Mouse (Mus musculus): ENCODE measurements around the gene Fchsd2. TPM values are rescaled to one million over a fixed set of nuclear protein-coding genes. Genes with fewer than 3 reads are reported as not detected.

Gene Fchsd2
- total RNA-seq (2021): 10 to 100 TPM; 21.2 to 23.2 TPM
- long read RNA-seq, experiment 1, full-length matches to known transcripts: 1 of 26 reads
- long read RNA-seq, experiment 1, partial matches to known transcripts: 3 of 26 reads
- long read RNA-seq, experiment 1, other reads (novel, unspliced or antisense): 22 of 26 reads
- long read RNA-seq, experiment 2, full-length matches to known transcripts: 1 of 10 reads
- long read RNA-seq, experiment 2, partial matches to known transcripts: 0 of 10 reads
- long read RNA-seq, experiment 2, other reads (novel, unspliced or antisense): 9 of 10 reads

DNA sequence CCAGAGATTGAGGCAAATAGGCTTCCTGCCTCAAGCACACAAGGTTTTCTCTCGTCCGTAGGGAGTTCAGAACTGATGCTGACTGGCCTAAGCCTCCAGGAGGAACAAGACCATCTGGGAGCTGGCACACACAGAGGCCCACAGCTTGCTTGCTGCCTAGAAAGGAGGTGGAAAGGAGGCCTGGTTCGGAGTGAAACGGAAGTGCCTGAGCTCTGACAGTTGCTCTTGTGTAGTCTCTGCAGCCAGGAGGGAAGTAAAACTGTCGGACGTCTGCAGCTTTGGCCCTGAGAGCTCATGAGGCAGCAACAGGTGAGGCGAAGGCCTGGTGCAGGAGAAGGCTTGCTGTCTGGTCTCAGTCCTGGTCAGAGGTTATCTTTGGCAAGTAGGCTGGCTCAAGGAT, at the start of gene Fchsd2:
TSS of gene Fchsd2 (plus strand) at position 246 of the 400 bp plus-strand sequence.
- DNase-seq: no peak

DNA sequence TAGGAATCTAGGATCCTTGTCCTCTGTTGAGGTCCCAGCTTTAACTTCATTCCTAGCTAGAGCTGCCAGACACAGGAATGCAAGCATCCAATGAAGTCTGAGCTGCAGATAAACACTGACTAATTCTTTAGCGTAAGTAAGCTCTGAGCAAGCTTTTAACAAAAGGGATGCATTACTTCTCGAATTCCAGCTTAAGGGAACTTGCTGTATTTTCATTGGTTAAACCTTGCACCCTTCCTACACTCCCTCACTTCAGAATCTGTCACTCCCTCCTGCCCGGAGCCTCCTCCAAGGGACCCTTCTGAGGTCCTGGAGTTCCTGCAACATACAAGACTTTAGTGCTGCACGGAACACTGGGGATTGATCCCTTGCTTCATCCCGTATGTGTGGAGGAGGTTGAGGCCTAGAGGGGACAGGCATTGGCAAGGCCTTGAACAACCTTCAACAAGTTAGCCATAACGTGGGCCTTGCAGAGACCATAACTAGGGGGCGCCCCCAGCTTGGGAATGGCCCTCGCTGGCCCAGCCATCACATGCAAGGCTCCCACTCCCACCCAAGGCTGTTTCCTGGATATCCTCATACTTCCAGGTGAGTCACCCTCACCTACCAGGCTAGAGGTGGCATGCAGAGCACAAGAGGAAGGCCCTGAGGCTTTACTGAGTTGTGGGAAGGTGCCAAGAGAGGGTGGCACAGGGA, 48.7 kb upstream of the Fchsd2 start:
- DNase-seq: no peak

DNA sequence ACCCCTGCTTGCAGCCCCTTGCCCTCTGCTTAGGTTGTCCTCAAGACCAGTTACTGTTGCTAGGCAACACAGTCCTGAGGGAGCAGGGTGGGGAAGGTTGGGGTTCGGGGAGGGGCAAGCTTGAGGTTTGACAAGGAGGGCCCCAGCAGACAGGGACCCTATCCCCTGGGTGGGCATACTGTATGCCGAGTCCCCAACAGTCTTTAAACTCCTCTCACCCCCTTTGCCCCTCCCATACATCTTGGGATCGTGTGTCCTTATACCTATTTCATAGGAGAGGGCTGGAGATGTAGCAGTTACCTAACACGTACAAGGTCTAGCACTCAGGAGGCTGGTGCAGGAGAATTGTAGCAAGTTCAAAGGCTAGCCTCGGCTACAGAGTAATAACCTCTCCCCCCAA, 44.4 kb upstream of the Fchsd2 start:
- no peak for DNase-seq

DNA sequence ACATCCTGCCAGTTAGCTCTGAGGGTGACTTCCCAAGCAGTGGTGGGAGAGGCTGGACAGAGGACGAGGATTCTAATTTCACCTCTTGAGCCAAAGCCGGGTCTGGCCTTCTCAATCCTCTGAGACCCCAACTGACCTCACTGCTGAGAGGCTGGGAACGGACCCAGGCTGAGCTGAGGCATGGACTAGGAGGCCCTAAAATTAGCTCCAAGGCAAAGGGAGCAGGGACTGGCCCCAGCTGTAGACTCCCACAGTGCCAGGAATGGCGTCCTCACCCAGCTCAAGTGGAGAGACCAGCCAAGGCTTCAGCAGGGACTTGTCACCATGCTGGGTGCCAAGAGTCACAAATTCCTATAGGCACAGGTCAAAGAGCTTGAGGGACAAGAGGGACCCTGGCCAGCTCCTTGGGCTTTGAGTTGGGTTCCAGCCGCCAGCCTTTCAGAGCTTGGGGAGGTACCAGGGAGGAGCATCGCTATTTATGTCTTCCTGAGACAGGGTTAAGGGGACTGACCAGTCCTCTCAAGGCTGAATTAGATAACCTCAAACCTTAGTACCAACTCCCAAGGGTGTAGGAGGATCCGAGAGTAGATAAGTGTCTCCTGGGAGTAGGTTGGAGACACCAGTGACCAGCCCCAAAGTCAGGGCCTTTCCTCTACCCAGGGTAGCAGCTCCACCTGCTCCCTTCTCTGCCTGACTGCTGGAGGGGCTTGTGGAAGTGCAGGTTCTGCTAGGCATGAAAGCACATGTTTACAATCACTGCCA, 43.2 kb upstream of the Fchsd2 start:
- no peak for DNase-seq

DNA sequence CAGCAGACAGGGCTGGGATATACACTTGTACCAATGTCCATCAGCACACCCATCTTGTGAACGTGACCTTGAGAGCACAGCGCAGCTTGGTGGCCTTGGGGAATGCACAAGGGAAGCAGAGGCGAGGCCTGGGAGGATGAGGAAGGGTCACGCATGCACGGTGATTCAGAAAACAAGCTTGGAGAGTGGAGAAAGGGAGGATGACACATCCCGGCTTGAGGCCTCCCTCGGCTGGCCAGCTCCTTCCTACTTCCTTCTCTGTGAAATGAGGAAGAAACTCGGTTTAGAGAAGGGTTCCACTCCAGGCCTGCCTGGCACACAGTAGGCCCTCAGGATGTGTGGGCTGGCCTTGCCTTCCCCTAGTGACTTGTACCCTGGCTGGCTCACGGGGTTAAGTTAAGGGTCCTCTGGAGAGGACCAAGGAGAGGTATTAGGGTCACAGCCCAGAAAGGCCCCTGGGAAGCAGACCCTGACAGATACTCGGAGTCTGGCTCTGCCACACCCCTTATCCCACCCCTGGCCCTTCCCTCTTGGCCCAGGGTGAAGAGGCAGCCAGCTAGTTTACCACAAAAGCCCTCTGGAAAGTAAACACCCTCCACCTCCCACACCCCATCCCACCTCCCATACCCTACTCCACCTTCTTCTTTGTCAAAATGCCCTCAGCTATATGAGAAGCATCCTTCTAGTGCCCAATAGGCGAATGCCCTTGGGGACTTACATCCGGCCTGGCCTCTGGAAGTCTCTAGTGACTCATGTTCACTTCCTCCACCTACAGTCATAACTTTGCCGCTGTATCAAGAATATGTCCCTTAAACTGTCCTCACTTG, 41.7 kb upstream of the Fchsd2 start:
- peak; percentile 41 to 47 for DNase-seq

DNA sequence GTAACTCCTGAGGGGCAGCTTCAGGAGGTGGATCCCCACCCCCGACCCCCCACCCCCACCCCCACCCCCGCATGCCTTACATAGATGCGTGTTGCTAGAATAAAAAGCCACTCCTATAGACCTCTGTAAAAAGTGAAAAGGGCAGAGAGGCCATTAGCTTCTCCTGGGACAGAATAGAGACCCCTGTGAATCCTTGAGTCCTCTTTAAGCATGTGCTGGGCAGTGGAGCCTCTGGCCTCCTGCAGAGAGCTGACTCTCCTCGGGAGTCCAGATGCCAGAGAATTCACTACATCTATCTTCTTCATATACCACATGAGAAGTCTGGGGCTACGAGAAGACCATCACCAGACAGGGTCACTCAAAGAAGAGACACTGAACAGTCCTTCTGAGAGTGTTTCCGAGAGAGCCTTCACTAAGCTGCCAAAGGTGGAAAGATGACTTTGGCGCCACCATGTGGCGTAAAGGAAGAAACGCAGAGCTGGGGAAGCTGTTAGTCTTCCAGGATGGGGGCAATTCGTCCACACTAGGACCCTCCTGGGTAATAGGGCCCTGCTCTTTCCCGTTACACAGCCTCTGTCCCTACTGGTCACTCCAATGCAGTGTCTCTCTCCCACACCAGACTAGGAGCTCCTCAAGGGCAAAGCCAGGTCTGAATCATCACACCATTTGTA, 41.0 kb upstream of the Fchsd2 start:
- peak; percentile 54 to 57 for DNase-seq

DNA sequence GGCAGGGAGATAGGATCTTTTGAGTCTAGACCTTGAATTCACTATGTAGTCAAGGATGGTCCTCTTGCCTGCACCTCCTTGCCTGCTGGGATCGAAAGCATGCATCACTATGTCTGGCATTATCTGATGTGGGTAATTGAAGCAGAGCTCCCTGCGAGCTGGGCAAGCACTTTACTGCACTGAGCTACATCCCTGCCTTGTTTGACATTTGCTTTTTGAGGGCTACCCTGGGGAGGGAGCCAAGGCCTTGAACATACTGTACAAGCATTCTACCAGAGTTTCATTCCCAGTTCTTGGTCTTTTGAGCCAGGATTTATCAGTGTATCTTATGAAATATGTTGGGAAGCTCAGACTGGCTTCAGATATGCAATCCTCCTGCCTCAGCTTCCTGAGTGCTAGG, 39.5 kb upstream of the Fchsd2 start:
- DNase-seq: peak; percentile 60 to 62

DNA sequence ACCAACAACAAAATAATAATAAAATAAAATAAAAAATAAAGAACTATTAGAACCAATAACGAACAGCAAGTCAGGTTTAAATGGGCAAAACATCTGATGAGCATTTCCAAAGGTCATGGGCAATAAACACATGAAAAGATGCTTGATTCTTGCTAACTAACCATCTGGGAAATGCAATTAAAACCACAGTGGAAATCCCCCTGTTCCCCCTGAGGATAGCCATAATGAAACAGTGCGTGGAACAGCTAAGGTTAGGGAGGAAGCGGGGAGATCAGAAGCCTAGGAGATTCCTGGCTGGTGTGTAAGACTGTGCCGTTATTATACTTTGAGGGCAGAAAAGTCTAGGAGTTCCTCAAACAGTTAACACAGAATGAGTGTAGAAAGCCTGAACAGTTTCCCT, 35.4 kb upstream of the Fchsd2 start:
- DNase-seq: no peak

DNA sequence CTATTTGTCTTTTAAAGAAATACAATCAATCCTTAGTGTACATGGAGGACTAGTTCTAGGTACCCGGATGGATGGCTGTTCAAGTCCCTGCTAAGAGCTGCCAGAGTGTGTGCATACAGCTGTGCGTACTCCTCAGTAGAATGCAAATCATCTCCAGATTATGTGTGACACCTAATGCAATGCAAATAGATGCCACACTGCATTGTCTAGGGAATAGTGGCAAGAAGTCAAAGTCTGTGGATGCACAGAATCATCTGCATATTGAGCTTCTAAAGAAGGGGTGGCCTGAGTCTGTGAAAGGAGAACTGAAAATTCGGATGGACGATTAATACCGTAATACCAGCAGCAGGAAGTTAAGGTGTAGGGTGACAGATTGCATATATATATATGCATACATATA, 33.5 kb upstream of the Fchsd2 start:
- no peak for DNase-seq

DNA sequence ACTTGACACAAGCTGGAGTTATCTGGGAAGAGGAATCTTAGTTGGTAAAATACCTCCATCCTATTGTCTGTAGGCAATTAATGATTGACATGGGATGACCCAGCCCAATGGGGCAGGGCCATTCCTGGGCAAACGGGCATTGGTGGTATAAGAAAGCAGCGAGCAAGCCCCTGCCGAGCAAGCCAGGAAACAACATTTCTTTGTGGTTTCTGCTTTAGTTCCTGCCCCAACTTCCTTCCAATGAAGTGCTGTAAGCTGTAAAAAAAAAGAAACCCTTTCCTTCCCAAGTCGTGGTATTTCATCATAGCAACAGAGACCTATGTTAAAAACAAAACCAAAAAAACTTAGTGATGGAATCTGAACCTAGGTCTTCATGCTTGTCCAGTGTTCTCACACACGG, 32.2 kb upstream of the Fchsd2 start:
- no peak for DNase-seq

DNA sequence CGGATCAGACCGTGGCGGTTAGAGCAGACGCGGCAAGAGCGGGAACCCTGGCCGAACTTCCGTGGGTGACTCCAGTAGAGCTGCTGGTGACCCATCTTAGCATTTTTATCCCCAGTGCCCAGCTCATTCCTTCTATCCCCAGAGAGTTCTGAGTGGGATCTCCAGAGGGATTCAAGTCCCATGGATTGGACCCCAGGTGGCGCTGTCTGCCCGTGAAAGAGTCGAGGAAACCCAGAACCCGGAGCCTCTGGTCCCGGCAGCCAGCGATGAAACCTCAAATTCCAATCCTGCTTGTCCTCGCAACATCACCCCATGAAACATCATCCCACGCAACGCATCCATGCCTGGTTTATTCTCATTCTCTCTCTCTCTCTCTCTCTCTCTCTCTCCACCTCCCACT, 31.3 kb upstream of the Fchsd2 start:
- peak; percentile 90 to 93 for DNase-seq

DNA sequence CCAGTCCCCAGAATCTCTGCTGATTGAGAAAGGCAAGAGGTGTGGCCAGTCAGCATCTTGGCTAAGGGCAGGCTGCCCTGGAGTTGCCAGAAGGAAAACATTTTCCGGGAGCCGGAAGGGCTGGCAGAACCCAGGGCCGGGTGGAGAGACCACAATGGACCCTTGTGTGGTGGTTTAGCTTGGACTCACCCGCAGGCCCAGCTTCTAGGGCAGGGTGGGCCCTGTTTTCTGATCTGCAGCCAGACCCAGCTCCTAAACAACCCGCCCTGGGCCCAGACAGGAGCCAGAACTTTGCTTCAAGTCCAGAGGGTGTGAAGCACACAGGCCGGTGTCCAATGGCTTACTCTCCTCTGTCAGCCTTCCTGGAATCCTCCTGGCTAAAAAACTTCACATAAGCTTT, 30.4 kb upstream of the Fchsd2 start:
- DNase-seq: no peak

DNA sequence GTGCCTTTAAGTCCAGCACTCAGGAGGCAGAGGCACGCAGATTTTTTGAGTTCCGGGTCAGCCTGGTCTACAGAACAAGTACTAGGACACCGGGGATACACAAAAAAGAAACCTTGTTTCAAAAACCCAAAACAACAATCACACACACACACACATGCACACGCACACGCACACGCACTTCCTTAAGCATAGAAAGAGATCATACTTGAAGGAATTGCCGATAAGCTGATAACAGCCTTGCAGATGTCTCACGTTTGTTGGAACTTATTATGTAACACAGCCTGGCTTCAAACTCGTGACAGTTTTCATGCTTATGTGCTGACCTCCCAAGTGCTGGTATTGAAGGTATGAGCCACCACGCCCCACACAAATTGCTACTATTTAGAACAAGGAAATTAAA, 29.1 kb upstream of the Fchsd2 start:
- no peak for DNase-seq

DNA sequence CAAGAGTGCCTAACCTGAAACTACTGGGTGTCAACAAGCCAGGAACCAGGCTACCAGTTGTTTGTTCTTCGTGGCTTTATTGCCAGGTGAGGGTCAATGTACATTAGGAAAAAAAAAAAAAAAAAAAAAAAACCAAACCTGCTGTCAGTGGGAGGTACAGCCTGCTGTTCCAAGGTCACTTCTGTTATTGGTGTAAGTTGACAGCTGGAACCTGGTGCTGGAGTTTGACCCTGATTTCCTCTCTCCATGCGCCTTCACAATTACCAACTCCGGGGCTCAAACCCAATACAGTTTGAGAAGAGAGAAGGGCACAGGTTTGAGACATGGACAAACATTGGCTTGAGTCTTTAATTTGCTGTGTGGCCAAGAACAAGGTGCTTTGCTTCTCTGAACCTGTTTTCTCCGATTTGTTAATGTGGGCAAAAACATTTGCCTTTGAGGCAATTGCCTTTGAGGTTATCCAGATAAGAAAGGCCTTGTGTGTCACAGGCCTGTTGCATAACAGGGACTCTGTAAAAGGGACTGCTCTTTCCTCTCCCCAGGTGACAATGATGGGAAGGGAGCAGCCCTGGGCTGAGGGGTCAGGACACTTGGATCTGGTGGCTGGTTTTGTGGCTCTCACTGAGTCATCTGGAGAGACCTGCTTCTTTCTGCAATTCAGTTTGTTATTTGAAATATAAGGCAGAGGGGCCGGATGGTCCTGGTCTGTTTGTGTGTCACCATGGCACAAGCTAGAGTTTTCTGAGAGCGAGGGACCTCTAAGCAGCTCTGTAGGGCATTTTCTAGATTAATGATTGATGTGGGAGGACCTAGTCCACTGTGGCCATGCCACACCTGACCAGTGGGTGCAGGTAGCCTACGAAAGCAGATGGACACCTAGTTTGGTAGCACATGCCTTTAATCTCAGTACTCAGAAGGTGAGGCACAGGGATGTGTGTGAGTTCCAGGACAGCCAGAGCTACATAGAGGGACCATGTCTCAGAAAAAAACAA, 27.7 kb upstream of the Fchsd2 start:
- DNase-seq: no peak

DNA sequence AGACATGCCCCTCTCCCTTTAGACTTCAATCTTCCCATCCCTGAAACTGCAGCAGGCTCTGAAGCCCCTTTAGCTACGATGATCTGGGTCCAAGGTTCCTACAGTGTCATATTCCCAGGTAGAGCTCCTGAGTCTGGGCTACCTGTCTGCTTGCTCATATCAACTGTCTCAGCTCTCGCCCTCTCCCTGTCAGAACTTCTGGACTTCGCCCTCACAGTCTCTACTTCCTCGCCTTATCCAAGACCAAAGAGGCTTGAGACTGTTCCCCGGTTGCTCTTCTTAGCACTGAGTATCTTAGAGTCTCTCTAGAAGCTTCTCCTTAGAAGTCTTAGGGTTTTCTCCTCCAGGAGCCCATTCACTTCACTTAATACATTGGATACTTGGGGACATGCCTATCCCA, 26.7 kb upstream of the Fchsd2 start:
- DNase-seq: no peak

DNA sequence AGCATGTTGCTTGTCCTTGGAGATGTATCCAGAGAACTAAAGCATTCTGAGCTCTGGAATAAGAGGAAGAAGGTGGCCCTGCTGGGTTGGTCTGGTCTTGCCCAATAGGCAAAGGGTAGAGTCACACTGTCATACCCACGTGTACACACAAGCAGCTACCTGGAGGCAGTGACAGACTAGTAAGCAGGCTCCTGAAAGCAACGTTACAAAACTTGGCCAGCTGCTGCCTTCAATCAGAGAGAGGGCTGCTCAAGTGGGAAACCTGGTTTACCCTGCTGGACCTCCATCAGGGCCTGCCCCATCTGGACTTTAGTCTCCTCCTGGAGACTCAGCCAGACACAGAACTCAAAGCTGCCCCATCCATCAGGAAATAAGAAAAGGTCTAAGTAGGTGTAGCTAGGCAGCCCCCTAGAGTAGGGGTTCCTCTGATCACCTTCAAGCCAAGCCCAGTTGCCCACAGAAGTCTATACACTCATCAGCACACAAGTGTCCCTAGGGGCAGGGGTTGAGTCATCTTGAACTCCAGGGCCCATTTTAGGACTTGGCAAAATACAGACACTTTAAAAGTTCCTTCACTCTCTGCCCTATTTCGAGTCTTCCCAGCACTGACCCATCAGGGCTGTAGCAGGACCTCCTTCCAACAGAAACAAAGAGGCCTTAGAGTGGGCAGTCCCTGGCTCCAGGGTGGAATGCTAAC, 25.9 kb upstream of the Fchsd2 start:
- DNase-seq: no peak

DNA sequence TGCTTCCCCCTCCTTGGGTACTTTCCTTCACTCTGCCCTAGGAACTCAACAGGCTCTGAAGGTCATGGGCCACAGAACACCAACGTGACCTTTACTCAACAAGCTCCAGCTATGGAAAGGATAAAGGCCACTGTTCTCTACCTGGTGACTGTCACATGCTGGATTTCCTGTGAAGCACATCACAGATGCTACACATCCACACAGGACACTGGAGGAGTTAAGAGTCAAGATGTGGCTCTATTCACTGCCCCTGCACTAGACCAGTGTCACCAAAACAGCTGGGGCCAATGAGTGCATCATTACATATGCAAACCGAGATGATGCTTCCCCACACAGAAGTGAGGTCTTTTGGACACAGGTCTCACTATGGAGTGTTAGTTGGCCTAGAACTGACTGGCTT, 25.1 kb upstream of the Fchsd2 start:
- DNase-seq: no peak

DNA sequence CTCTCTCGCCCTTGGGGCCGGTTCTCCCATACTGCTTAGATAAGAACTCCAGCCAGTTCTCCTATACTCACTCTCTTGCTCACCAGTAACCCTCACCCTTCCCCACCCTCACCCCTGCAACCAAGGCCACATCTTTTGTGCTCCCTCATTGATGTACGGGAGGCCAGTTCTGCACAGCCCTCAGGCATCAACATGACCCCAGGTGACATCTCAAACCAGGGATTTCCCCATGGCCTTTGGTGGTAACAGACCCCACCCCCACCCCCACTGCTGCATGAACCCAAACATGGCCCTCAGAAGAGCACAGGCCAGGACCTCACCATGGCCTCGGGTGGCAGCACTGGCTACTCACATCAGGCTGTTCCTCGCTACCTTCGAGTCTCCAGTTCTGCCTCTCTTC, 23.4 kb upstream of the Fchsd2 start:
- no peak for DNase-seq

DNA sequence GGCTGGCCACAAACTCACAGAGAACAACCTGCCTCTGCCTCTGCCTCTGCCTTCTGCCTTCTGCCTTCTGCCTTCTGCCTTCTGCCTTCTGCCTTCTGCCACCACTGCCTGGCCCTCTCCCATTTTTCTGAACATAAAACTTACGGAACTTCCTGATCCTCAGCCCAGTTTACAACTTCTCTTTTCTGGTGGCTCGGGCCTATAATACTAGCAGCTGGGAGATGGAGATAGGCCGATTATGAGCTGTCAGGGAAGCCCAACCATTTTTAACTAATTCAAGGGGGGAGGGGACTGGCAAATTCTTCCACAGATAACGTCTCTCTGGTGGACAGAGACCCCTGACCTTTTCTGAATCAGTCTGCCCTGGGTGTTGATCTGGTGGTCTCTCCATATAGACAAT, 22.3 kb upstream of the Fchsd2 start:
- DNase-seq: no peak

DNA sequence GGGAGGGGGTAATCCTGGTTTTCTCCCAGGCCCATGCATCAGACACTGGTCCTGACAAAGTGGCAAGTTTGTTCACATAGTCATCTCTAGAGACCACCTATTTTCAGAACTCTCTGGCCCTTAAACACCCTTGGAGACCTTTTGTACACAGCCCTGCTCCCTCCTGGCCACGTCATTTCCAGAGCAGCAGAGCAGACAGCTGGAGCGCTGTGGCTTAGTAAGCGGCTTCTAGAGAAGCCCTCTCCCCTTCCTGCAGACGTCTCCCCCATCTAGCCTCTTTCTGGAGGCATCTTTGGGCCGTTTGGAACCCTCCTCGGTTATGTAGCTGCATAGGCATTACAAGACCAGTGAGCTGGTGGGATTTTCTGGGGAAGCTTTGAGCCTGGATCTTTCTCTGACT, 21.6 kb upstream of the Fchsd2 start:
- DNase-seq: no peak
